Mouse (Mus musculus) embryonic facial prominence, embryonic 13.5 days (tissue): Measurements from ENCODE around the gene Gm37240. TPM values are rescaled to one million over a fixed set of nuclear protein-coding genes. Genes with fewer than 3 reads are reported as not detected.

Experiments used
- ATAC-seq: fragments of 200-750 bp; cut with Nextera tagmentation; 2 replicates; pipeline ENCODE4 v1.8.0; 2017; ENCODE audit warnings: low read depth; ENCODE audit not compliant: insufficient number of reproducible peaks, insufficient read depth, low FRiP score, low TSS enrichment
- H3K27ac ChIP-seq: fragments of 300-500 bp; sonication (generic); 2 replicates; pipeline ENCODE4 v1.5.1; 2015; ENCODE audit warnings: moderate library complexity, mild to moderate bottlenecking, inconsistent platforms
- H3K27me3 ChIP-seq: fragments of 300-500 bp; sonication (generic); 2 replicates; pipeline ENCODE4 v1.6.1; 2015; ENCODE audit warnings: mild to moderate bottlenecking, inconsistent platforms
- H3K36me3 ChIP-seq: fragments of 300-500 bp; sonication (generic); 2 replicates; pipeline ENCODE4 v1.6.1; 2015; ENCODE audit warnings: mild to moderate bottlenecking, inconsistent platforms
- H3K4me1 ChIP-seq: fragments of 300-500 bp; sonication (generic); 2 replicates; pipeline ENCODE4 v1.6.1; 2015; ENCODE audit warnings: inconsistent platforms
- H3K4me2 ChIP-seq: fragments of 300-500 bp; sonication (generic); 2 replicates; pipeline ENCODE4 v1.6.1; 2015; ENCODE audit warnings: moderate library complexity, mild to moderate bottlenecking, inconsistent platforms
- H3K4me3 ChIP-seq: fragments of 300-500 bp; sonication (generic); 2 replicates; pipeline ENCODE4 v1.5.1; 2015; ENCODE audit warnings: mild to moderate bottlenecking, inconsistent platforms
- H3K9ac ChIP-seq: fragments of 300-500 bp; sonication (generic); 2 replicates; pipeline ENCODE4 v1.6.1; 2015; ENCODE audit warnings: mild to moderate bottlenecking, inconsistent platforms
- H3K9me3 ChIP-seq: fragments of 300-500 bp; sonication (generic); 2 replicates; pipeline ENCODE4 v1.6.1; 2016; ENCODE audit warnings: inconsistent platforms
- WGBS: fragments of 180-500 bp; shearing (Covaris S2); methylation state at CpG from one replicate; pipeline ENCODE4 v1.1.7; 2015; ENCODE audit warnings: mixed read lengths; 5-methylcytosine and 5-hydroxymethylcytosine counted together
- polyA plus RNA-seq: library from polyadenylated mRNA; unstranded; fragments of >200 nt; fragmentation: Nextera tagmentation; extraction: Ambion mirVana; gene quantifications from 2 replicates; pipeline ENCODE4 v1.2.1, GENCODE M21; 2015

The Gm37240 gene
- polyA plus RNA-seq, 1 experiment from 2014 or later: 6.3 TPM

GRCm38 (mm10) chr3:85645517-85646004, 241.8 kb downstream of the Gm37240 start:
- H3K27ac ChIP-seq: no peak overlapping the region
- no peak overlapping the region for H3K9ac ChIP-seq
- H3K36me3 ChIP-seq: no peaks in the 10 kb centered on the region
- H3K9me3 ChIP-seq: no peaks in the 10 kb centered on the region
- H3K4me2 ChIP-seq: no peak overlapping the region
- H3K4me3 ChIP-seq: no peak overlapping the region
- H3K27me3 ChIP-seq: no peaks in the 10 kb centered on the region
- 86% methylated on average over 7 of the region's 7 CpGs for WGBS
- no peak for ATAC-seq
- H3K4me1 ChIP-seq: no peaks in the 10 kb centered on the region; the same call in 1 of the 2 replicates

GRCm38 (mm10) chr3:85644814-85645213, 242.5 kb downstream of the Gm37240 start:
- H3K4me2 ChIP-seq: no peak overlapping the region
- no peaks in the 10 kb centered on the region for H3K36me3 ChIP-seq
- no peaks in the 10 kb centered on the region; the same call in 1 of the 2 replicates for H3K4me1 ChIP-seq
- ATAC-seq: no peak
- H3K27me3 ChIP-seq: no peaks in the 10 kb centered on the region
- H3K27ac ChIP-seq: no peak overlapping the region
- 84% methylated on average over 3 of the region's 3 CpGs for WGBS
- H3K9ac ChIP-seq: no peak overlapping the region
- H3K4me3 ChIP-seq: no peak overlapping the region
- H3K9me3 ChIP-seq: no peaks in the 10 kb centered on the region

DNA sequence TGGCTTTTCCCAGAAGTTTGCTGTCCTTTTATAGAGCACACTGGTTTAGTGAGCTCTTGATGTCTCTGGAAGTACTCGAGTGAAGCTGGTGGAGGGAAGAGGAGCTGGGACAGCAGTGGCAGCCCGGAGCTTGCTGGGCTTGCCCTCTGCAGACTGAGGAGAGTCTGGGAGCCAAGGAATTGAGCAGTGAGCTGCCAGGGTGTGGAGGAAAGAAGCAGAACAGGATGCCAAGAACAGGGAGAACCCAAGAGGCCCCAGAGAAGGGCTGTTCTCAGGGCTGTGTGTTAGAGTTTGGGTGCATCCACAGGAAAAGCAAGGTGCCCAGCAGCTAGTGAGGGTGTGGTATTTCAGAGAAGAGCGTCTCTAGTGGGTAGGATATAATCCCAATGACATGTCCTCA, 245.6 kb downstream of the Gm37240 start:
- Histone ChIP-seq H3K9ac (no peak overlapping the region), H3K4me3 (no peak overlapping the region), H3K36me3 (no peaks in the 10 kb centered on the region), H3K27me3 (no peaks in the 10 kb centered on the region), H3K4me1 (no peaks in the 10 kb centered on the region), H3K4me2 (no peak overlapping the region), H3K27ac (no peak overlapping the region), H3K9me3 (no peaks in the 10 kb centered on the region)
- WGBS: 75% methylated on average over 3 of the region's 3 CpGs
- no peak for ATAC-seq

GRCm38 (mm10) chr3:85636716-85637447, 250.4 kb downstream of the Gm37240 start:
- Histone ChIP-seq H3K4me3 (no peak overlapping the region), H3K4me1 (no peaks in the 10 kb centered on the region), H3K9ac (no peak overlapping the region), H3K9me3 (no peaks in the 10 kb centered on the region), H3K4me2 (no peak overlapping the region), H3K27ac (no peak overlapping the region), H3K36me3 (no peaks in the 10 kb centered on the region), H3K27me3 (no peaks in the 10 kb centered on the region)
- WGBS: 87% methylated on average over 5 of the region's 5 CpGs
- no peak for ATAC-seq

- ATAC-seq: no peak
- no peak overlapping the region for H3K27ac ChIP-seq
- no peak overlapping the region for H3K9ac ChIP-seq
- no peaks in the 10 kb centered on the region for H3K9me3 ChIP-seq
- H3K4me1 ChIP-seq: no peaks in the 10 kb centered on the region
- no peaks in the 10 kb centered on the region for H3K27me3 ChIP-seq
- no peak overlapping the region for H3K4me2 ChIP-seq
- no peak overlapping the region for H3K4me3 ChIP-seq
- WGBS: 90% methylated on average over 2 of the region's 2 CpGs
- H3K36me3 ChIP-seq: no peaks in the 10 kb centered on the region
These were observed 251.7 kb downstream of the Gm37240 start for GRCm38 (mm10) chr3:85635591-85635990.

DNA sequence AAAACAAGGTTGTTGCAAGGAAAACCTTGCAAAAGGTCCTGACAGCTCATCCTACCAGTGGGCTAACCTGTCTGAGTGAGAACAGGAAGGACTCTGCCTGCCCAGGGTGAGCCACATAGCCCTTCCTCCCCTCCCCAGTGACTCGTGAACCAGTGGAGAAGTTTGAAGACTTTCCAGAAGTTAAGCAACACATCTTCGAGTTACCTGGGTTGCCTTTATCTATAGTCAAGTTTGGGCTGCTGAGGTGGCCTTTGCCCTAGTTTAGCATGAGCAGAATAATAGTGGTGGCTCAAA, 252.2 kb downstream of the Gm37240 start:
- H3K27me3 ChIP-seq: no peaks in the 10 kb centered on the region
- no peaks in the 10 kb centered on the region for H3K4me1 ChIP-seq
- H3K27ac ChIP-seq: no peak overlapping the region
- no peak for ATAC-seq
- H3K4me2 ChIP-seq: no peak overlapping the region
- no peak overlapping the region for H3K4me3 ChIP-seq
- no peaks in the 10 kb centered on the region for H3K36me3 ChIP-seq
- no peak overlapping the region for H3K9ac ChIP-seq
- no peaks in the 10 kb centered on the region for H3K9me3 ChIP-seq
- 84% methylated on average over 2 of the region's 2 CpGs for WGBS

- Histone ChIP-seq H3K4me2 (no peak overlapping the region), H3K4me1 (no peaks in the 10 kb centered on the region), H3K4me3 (no peak overlapping the region), H3K9me3 (no peaks in the 10 kb centered on the region), H3K27me3 (no peaks in the 10 kb centered on the region), H3K27ac (no peak overlapping the region), H3K9ac (no peak overlapping the region), H3K36me3 (no peaks in the 10 kb centered on the region)
- ATAC-seq: no peak
- 91% methylated on average over 8 of the region's 8 CpGs for WGBS
These were observed 252.8 kb downstream of the Gm37240 start for GRCm38 (mm10) chr3:85634389-85635125.

- 79% methylated on average over 2 of the region's 2 CpGs for WGBS
These were observed 253.6 kb downstream of the Gm37240 start for GRCm38 (mm10) chr3:85633733-85634132.

GRCm38 (mm10) chr3:85629895-85630510, 257.3 kb downstream of the Gm37240 start:
- Histone ChIP-seq H3K27me3 (no peaks in the 10 kb centered on the region), H3K9ac (no peak overlapping the region), H3K4me3 (no peak overlapping the region), H3K27ac (no peak overlapping the region), H3K9me3 (no peaks in the 10 kb centered on the region), H3K36me3 (0 out of 2 replicates have a peak, but pooled peaks cover 3% of the 10 kb centered on the region), H3K4me2 (no peak overlapping the region), H3K4me1 (no peaks in the 10 kb centered on the region)
- ATAC-seq: no peak
- WGBS: 93% methylated on average over 4 of the region's 4 CpGs

More at GRCm38 (mm10) chr3:85633733-85634132, 253.6 kb downstream of the Gm37240 start:
- H3K4me3 ChIP-seq: no peak overlapping the region
- H3K27me3 ChIP-seq: no peaks in the 10 kb centered on the region
- ATAC-seq: no peak
- H3K27ac ChIP-seq: no peak overlapping the region
- no peaks in the 10 kb centered on the region for H3K9me3 ChIP-seq
- H3K4me2 ChIP-seq: no peak overlapping the region
- H3K36me3 ChIP-seq: 0 out of 2 replicates have a peak, but pooled peaks cover 3% of the 10 kb centered on the region
- H3K9ac ChIP-seq: no peak overlapping the region
- H3K4me1 ChIP-seq: no peaks in the 10 kb centered on the region

DNA sequence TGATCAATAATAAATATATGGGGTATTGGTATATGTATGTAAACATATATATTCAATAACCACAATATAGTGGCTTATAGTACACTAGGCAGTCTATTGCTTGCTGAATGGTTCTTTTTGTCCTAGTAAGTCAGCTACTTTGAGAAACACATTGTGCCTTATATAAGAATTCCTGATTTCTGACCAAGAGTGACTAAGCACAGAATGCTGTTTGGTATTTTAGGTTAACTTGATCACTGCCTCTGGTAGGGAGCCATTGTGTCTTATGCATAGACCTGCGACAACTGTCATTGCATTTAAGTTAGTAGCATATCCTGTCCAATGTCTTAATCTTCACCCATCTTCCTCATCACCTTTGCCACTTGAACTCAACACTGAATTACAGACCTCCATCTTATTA, 267.6 kb downstream of the Gm37240 start:
- Histone ChIP-seq H3K9me3 (no peaks in the 10 kb centered on the region), H3K4me2 (no peak overlapping the region), H3K4me3 (no peak overlapping the region), H3K4me1 (no peaks in the 10 kb centered on the region), H3K27ac (no peak overlapping the region), H3K27me3 (no peaks in the 10 kb centered on the region), H3K9ac (no peak overlapping the region), H3K36me3 (peaks cover 30% of the 10 kb centered on the region)
- 94% methylated on average over 1 of the region's 1 CpGs for WGBS
- no peak for ATAC-seq

DNA sequence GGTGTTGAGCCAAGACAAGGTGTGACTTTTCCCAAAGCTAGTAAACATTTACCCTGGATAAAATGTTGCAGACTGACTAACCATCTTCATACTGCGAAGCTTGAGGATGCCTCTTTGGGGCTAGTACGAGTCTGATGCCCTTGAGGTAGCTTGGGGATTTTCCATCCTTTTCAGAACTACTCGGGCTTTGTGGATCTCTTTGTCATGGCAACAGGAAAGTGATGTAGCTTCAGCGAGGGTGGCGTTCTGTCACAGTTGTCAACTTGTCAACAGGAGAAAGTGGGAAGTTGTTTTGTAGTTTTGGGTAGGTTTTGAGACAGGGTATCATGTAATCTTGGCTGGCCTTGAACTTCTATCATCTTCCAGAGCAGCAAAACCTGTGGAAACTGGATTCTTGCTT, 268.0 kb downstream of the Gm37240 start:
- H3K9ac ChIP-seq: no peak overlapping the region
- WGBS: 88% methylated on average over 5 of the region's 5 CpGs
- no peaks in the 10 kb centered on the region for H3K9me3 ChIP-seq
- no peak overlapping the region for H3K4me2 ChIP-seq
- no peaks in the 10 kb centered on the region for H3K27me3 ChIP-seq
- no peak overlapping the region for H3K4me3 ChIP-seq
- H3K36me3 ChIP-seq: peaks cover 30% of the 10 kb centered on the region
- no peak overlapping the region for H3K27ac ChIP-seq
- no peaks in the 10 kb centered on the region for H3K4me1 ChIP-seq
- ATAC-seq: no peak

DNA sequence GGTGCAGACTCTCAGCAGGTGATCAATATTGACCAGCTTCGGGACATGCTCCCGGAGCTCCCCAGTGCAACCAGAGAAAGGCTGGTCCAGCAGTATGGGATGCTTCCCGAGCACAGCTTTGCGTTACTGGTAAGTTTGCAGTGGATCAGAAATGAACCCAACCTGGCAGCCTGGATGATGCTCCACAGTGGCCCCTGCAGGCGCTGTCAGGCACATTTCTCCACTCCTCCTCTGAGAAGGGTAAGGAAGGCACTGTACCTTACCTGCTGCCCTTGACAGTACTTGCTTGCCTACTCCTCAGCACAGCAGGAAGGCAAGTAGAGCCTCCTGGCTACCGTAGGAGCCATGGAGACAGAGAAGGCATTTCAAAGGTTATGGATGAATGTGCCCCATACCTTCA, 268.4 kb downstream of the Gm37240 start:
- no peak overlapping the region for H3K27ac ChIP-seq
- peaks cover 31% of the 10 kb centered on the region for H3K36me3 ChIP-seq
- H3K9ac ChIP-seq: no peak overlapping the region
- H3K4me2 ChIP-seq: no peak overlapping the region
- no peaks in the 10 kb centered on the region for H3K4me1 ChIP-seq
- ATAC-seq: no peak
- no peak overlapping the region for H3K4me3 ChIP-seq
- no peaks in the 10 kb centered on the region for H3K27me3 ChIP-seq
- H3K9me3 ChIP-seq: no peaks in the 10 kb centered on the region
- 78% methylated on average over 6 of the region's 6 CpGs for WGBS
